Mouse (Mus musculus) lung, embryonic 15.5 days (tissue): ENCODE results near the gene Map6. TPM values are rescaled to one million over a fixed set of nuclear protein-coding genes. Genes with fewer than 3 reads are reported as not detected.

Source experiments
- ATAC-seq: fragments of 200-750 bp; cut with Nextera tagmentation; 2 replicates; pipeline ENCODE4 v1.8.0; 2017; ENCODE audit warnings: moderate number of reproducible peaks, borderline replicate concordance; ENCODE audit not compliant: low FRiP score, low TSS enrichment; ENCODE audit errors: extremely low read depth
- H3K27ac ChIP-seq: fragments of 300-500 bp; sonication (generic); 2 replicates; pipeline ENCODE4 v1.5.1; 2015; ENCODE audit warnings: moderate library complexity, mild to moderate bottlenecking, inconsistent platforms
- H3K27me3 ChIP-seq: fragments of 300-500 bp; sonication (generic); 2 replicates; pipeline ENCODE4 v1.6.1; 2015; ENCODE audit warnings: inconsistent platforms
- H3K36me3 ChIP-seq: fragments of 300-500 bp; sonication (generic); 2 replicates; pipeline ENCODE4 v1.6.1; 2015; ENCODE audit warnings: inconsistent platforms
- H3K4me1 ChIP-seq: fragments of 300-500 bp; sonication (generic); 2 replicates; pipeline ENCODE4 v1.6.1; 2015; ENCODE audit warnings: inconsistent platforms
- H3K4me2 ChIP-seq: fragments of 300-500 bp; sonication (generic); 2 replicates; pipeline ENCODE4 v1.6.1; 2015; ENCODE audit warnings: inconsistent platforms, mild to moderate bottlenecking, moderate library complexity
- H3K4me3 ChIP-seq: fragments of 300-500 bp; sonication (generic); 2 replicates; pipeline ENCODE4 v1.5.1; 2015; ENCODE audit warnings: mild to moderate bottlenecking, inconsistent platforms
- H3K9ac ChIP-seq: fragments of 300-500 bp; sonication (generic); 2 replicates; pipeline ENCODE4 v1.6.1; 2015; ENCODE audit warnings: inconsistent platforms
- H3K9me3 ChIP-seq: fragments of 300-500 bp; sonication (generic); 2 replicates; pipeline ENCODE4 v1.6.1; 2016; ENCODE audit warnings: inconsistent platforms
- WGBS: fragments of 180-500 bp; shearing (Covaris S2); methylation state at CpG from one replicate; pipeline ENCODE4 v1.1.7; 2015; 5-methylcytosine and 5-hydroxymethylcytosine counted together
- polyA plus RNA-seq: library from polyadenylated mRNA; unstranded; fragments of >200 nt; fragmentation: Nextera tagmentation; extraction: Ambion mirVana; gene quantifications from 2 replicates; pipeline ENCODE4 v1.2.1, GENCODE M21; 2015

Map6 gene
- polyA plus RNA-seq, 1 experiment from 2014 or later, result 3.5 TPM

- Histone ChIP-seq H3K4me1 (peaks cover 12% of the 10 kb centered on the region), H3K36me3 (no peaks in the 10 kb centered on the region), H3K4me2 (no peak overlapping the region), H3K27me3 (no peaks in the 10 kb centered on the region), H3K9ac (no peak overlapping the region), H3K4me3 (no peak overlapping the region), H3K9me3 (no peaks in the 10 kb centered on the region), H3K27ac (no peak overlapping the region)
- WGBS, result 80% methylated on average over 2 of the region's 2 CpGs
- ATAC-seq, result no peak
Measured at GRCm38 (mm10) chr7:99294198-99294780, 27.0 kb downstream of the Map6 start.

GRCm38 (mm10) chr7:99295104-99295503 is 27.9 kb downstream of the Map6 start:
- H3K4me1 ChIP-seq, result peaks cover 9% of the 10 kb centered on the region
- WGBS, result 67% methylated on average over 8 of the region's 8 CpGs
- no peak for ATAC-seq

DNA sequence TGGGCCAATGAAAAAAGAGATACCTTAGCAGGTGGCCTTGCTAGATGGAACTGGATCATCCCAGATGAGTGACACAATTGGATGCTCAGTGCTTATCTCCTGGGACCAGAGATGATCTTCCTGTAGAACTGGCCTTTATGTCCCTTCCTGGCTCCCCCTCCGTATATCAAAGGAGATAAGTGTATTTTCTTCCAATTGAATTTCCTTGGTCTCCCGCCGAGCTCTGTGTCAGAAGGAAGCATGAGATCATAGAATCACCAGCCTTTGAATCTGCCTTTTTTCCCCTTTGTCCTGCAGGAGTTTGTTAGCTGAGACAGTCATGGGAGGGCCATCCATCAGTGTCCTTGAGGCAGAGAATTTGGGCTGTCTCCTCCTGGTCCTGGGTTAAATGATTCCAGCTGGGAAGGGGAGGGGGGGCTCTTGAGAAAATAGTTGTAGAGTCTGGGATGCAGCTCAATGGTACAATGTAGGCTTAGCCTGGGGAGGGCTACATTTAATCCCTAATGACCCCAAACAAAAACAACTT is 33.5 kb downstream of the Map6 start:
- WGBS, result 28% methylated on average over 3 of the region's 3 CpGs
- H3K36me3 ChIP-seq, result no peaks in the 10 kb centered on the region
- H3K27ac ChIP-seq, result no peak overlapping the region
- ATAC-seq, result no peak
- no peaks in the 10 kb centered on the region for H3K27me3 ChIP-seq
- H3K4me2 ChIP-seq, result no peak overlapping the region
- H3K4me3 ChIP-seq, result no peak overlapping the region
- no peaks in the 10 kb centered on the region for H3K9me3 ChIP-seq
- H3K4me1 ChIP-seq, result peaks cover 12% of the 10 kb centered on the region; the same call in 1 of the 2 replicates
- no peak overlapping the region for H3K9ac ChIP-seq

More at GRCm38 (mm10) chr7:99295104-99295503, 27.9 kb downstream of the Map6 start:
- no peak overlapping the region for H3K4me2 ChIP-seq
- H3K27ac ChIP-seq, result no peak overlapping the region
- H3K9me3 ChIP-seq, result no peaks in the 10 kb centered on the region
- no peak overlapping the region for H3K4me3 ChIP-seq
- H3K36me3 ChIP-seq, result no peaks in the 10 kb centered on the region
- no peak overlapping the region for H3K9ac ChIP-seq
- no peaks in the 10 kb centered on the region for H3K27me3 ChIP-seq

DNA sequence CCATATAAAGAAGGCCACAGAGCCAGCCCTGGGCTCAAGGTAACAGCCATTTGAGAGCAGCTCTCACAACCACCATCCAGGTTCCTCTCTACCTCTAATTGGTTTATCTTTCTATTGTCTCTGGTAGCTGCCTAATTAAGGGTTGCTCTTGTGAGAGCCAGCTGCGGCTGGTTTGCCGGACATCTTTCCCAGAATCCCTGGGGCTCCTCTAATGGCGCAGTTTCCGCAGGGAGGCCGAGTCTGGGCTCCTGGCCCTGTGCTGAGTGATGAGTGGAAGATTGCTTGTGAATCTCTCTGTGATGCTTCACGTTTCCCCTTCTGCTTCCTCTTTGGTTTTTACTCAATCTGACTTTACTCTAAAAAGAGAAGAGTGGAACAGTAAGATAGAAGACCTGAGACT is 36.8 kb downstream of the Map6 start:
- ATAC-seq, result no peak
- H3K9ac ChIP-seq, result no peak overlapping the region
- no peaks in the 10 kb centered on the region for H3K27me3 ChIP-seq
- H3K36me3 ChIP-seq, result no peaks in the 10 kb centered on the region
- 59% methylated on average over 6 of the region's 6 CpGs for WGBS
- H3K4me1 ChIP-seq, result peaks cover 17% of the 10 kb centered on the region; the same call in 1 of the 2 replicates
- H3K27ac ChIP-seq, result no peak overlapping the region
- no peak overlapping the region for H3K4me2 ChIP-seq
- no peak overlapping the region for H3K4me3 ChIP-seq
- H3K9me3 ChIP-seq, result no peaks in the 10 kb centered on the region

- Histone ChIP-seq H3K27me3 (no peaks in the 10 kb centered on the region), H3K4me3 (no peak overlapping the region), H3K36me3 (no peaks in the 10 kb centered on the region), H3K9me3 (no peaks in the 10 kb centered on the region), H3K27ac (no peak overlapping the region), H3K4me1 (peaks cover 17% of the 10 kb centered on the region; the same call in 1 of the 2 replicates), H3K4me2 (no peak overlapping the region), H3K9ac (no peak overlapping the region)
- ATAC-seq, result peak; percentile 56; the same call in 1 of the 2 replicates
- WGBS, result 30% methylated on average over 5 of the region's 5 CpGs
Measured at GRCm38 (mm10) chr7:99304949-99305372, 37.7 kb downstream of the Map6 start.

DNA sequence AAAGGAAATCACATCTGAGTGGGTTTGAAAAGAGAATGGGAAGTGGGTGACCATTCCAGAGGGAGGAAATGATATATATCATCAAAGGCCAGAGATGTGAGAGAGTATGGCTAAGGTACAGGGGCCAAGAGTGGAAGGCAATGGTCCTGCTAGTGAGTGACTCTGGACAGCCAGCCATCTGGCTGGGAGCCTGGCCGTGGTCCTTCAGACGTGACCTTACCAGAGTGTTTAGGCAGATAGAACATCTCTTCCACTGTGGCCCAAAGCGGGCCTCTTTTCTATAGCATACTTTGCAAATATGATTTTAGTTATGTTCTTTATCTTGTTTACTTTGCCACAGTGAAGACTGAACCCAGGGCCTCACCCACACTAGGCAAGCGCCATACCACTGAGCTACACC is 38.4 kb downstream of the Map6 start:
- H3K27me3 ChIP-seq, result no peaks in the 10 kb centered on the region
- H3K9ac ChIP-seq, result no peak overlapping the region
- ATAC-seq, result no peak
- H3K4me2 ChIP-seq, result no peak overlapping the region
- no peaks in the 10 kb centered on the region for H3K9me3 ChIP-seq
- no peak overlapping the region for H3K27ac ChIP-seq
- no peak overlapping the region for H3K4me3 ChIP-seq
- 67% methylated on average over 4 of the region's 4 CpGs for WGBS
- no peaks in the 10 kb centered on the region for H3K36me3 ChIP-seq
- H3K4me1 ChIP-seq, result peaks cover 17% of the 10 kb centered on the region; the same call in 1 of the 2 replicates

- H3K4me1 ChIP-seq, result peaks cover 21% of the 10 kb centered on the region; the same call in 1 of the 2 replicates
- no peak overlapping the region for H3K4me3 ChIP-seq
- no peak overlapping the region for H3K27ac ChIP-seq
- H3K9me3 ChIP-seq, result no peaks in the 10 kb centered on the region
- H3K9ac ChIP-seq, result no peak overlapping the region
- no peak for ATAC-seq
- no peaks in the 10 kb centered on the region for H3K36me3 ChIP-seq
- H3K27me3 ChIP-seq, result no peaks in the 10 kb centered on the region
- 46% methylated on average over 3 of the region's 3 CpGs for WGBS
- no peak overlapping the region for H3K4me2 ChIP-seq
Measured at GRCm38 (mm10) chr7:99306640-99307039, 39.4 kb downstream of the Map6 start.

DNA sequence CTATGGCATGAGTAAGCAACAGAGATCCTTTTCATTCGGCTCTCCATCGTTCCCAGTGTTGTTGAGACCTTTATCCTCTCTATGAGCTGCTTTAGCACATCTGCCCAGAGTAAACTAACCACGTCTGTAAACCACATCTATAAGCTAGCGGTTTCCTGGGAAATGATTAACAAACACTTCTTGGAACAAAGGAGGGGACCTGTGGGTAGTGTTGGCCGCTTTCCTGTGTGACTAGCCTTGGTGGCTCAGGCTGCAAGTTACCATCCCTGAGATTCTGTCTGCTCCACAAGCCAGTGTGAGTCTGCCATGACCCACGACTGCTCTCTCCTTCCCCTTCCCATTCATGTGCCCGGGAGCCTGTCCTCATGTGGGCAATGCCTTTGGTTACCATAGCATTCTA is 44.2 kb downstream of the Map6 start:
- 32% methylated on average over 7 of the region's 7 CpGs for WGBS
- Histone ChIP-seq H3K4me2 (no peak overlapping the region), H3K9ac (no peak overlapping the region), H3K27me3 (no peaks in the 10 kb centered on the region), H3K4me1 (peaks cover 29% of the 10 kb centered on the region), H3K36me3 (no peaks in the 10 kb centered on the region), H3K9me3 (no peaks in the 10 kb centered on the region), H3K4me3 (no peak overlapping the region), H3K27ac (no peak overlapping the region)
- no peak for ATAC-seq

GRCm38 (mm10) chr7:99312058-99312457 is 44.8 kb downstream of the Map6 start:
- Histone ChIP-seq H3K4me2 (no peak overlapping the region), H3K9ac (no peak overlapping the region), H3K27ac (no peak overlapping the region), H3K36me3 (no peaks in the 10 kb centered on the region), H3K27me3 (no peaks in the 10 kb centered on the region), H3K9me3 (no peaks in the 10 kb centered on the region), H3K4me1 (peaks cover 26% of the 10 kb centered on the region), H3K4me3 (no peak overlapping the region)
- 52% methylated on average over 4 of the region's 4 CpGs for WGBS
- ATAC-seq, result no peak

- peak; percentile 72; the same call in 1 of the 2 replicates for ATAC-seq
- no peaks in the 10 kb centered on the region for H3K36me3 ChIP-seq
- H3K4me3 ChIP-seq, result no peak overlapping the region
- no peak overlapping the region for H3K9ac ChIP-seq
- WGBS, result 17% methylated on average over 8 of the region's 8 CpGs
- 0 out of 2 replicates have a peak overlapping the region, but pooled peaks have one; percentile 23 for H3K27ac ChIP-seq
- peaks cover 26% of the 10 kb centered on the region for H3K4me1 ChIP-seq
- no peak overlapping the region for H3K4me2 ChIP-seq
- no peaks in the 10 kb centered on the region for H3K9me3 ChIP-seq
- H3K27me3 ChIP-seq, result no peaks in the 10 kb centered on the region
Measured at GRCm38 (mm10) chr7:99312671-99313143, 45.5 kb downstream of the Map6 start.

DNA sequence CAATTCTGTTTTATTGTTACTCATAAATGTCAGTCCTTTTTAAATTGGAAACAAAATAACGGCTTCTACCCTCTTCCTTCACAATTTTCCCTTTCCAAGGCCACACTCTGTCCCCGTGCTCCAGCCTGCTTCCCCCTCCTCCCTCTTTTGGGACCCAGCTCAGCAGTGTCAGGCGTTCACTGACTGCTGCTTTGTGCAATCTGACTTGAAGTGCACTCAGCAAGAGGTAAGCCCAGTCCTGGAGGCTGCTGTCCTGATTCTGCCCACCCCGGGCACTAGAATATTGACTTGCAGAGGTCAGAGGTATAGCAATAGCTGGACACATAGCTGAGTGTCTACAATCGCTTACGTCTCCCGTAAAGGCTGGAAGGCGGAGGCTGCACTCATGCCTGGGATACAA is 46.0 kb downstream of the Map6 start:
- no peak overlapping the region for H3K4me2 ChIP-seq
- WGBS, result 54% methylated on average over 8 of the region's 8 CpGs
- H3K9me3 ChIP-seq, result no peaks in the 10 kb centered on the region
- ATAC-seq, result no peak
- H3K4me3 ChIP-seq, result no peak overlapping the region
- H3K9ac ChIP-seq, result no peak overlapping the region
- peak overlapping the region; percentile 4; the same call in 1 of the 2 replicates for H3K27ac ChIP-seq
- peaks cover 26% of the 10 kb centered on the region for H3K4me1 ChIP-seq
- H3K36me3 ChIP-seq, result no peaks in the 10 kb centered on the region
- no peaks in the 10 kb centered on the region for H3K27me3 ChIP-seq

DNA sequence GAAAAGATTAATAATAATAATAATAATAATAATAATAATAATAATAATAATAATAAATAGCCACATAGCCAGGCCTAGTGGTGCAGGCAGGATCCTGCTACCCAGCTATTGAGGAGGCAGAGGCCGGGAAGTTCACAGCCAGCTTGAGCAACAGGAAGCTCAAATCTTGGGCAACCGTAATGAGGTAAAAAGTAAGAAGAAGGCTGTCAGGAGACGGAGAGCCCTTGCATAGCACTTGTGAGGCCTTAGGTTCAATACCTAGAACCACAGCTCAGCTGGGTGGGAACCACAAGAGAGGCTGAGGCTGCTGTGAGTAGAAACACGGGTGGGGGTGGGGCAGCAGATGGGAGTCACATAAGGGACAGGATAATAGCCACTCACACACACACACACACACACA is 47.3 kb downstream of the Map6 start:
- Histone ChIP-seq H3K27ac (no peak overlapping the region), H3K36me3 (no peaks in the 10 kb centered on the region)
- 77% methylated on average over 4 of the region's 4 CpGs for WGBS

More for the DNA sequence above, 47.3 kb downstream of the Map6 start:
- H3K4me3 ChIP-seq, result no peak overlapping the region
- ATAC-seq, result no peak
- peaks cover 29% of the 10 kb centered on the region for H3K4me1 ChIP-seq
- H3K9ac ChIP-seq, result no peak overlapping the region
- no peaks in the 10 kb centered on the region for H3K9me3 ChIP-seq
- no peaks in the 10 kb centered on the region for H3K27me3 ChIP-seq
- no peak overlapping the region for H3K4me2 ChIP-seq
